Mouse (Mus musculus): Measurements from ENCODE around the gene Hoxa4.

- TF ChIP-seq POLR2A (IDR thresholded peaks at IDR 0.05; ENCODE audit: insufficient read depth, low read depth, low read length) (no peak), CTCF (IDR thresholded peaks at IDR 0.05; ENCODE audit: insufficient read depth, low read depth, low read length) (peak; percentile 31; the same call in 1 of the 2 replicates)
These were observed 48.9 kb upstream of the Hoxa4 start, which contains the start of gene Hoxa10 for GRCm38 (mm10) chr6:52240389-52241000.

Data from olfactory bulb, adult 2 months (tissue).